Mouse (Mus musculus) neural tube, embryonic 13.5 days (tissue): ENCODE data around the gene Zfhx3. TPM values are rescaled to one million over a fixed set of nuclear protein-coding genes. Genes with fewer than 3 reads are reported as not detected.
A peak's percentile ranks its signal among the peaks of the same experiment; 100 is the strongest.

Source experiments
- ATAC-seq: fragments of 200-750 bp; cut with Nextera tagmentation; 2 replicates; pipeline ENCODE4 v1.8.0; 2017; ENCODE audit warnings: low read depth, mild to moderate bottlenecking, moderate TSS enrichment, moderate library complexity
- H3K27ac ChIP-seq: fragments of 300-500 bp; sonication (generic); replicated peaks from 2 replicates; pipeline ENCODE4 v1.5.1; 2015; ENCODE audit warnings: moderate library complexity, mild to moderate bottlenecking, inconsistent platforms
- H3K27me3 ChIP-seq: fragments of 300-500 bp; sonication (generic); 2 replicates; pipeline ENCODE4 v1.6.1; 2015; ENCODE audit warnings: mild to moderate bottlenecking, inconsistent platforms
- H3K36me3 ChIP-seq: fragments of 300-500 bp; sonication (generic); 2 replicates; pipeline ENCODE4 v1.6.1; 2015; ENCODE audit warnings: mild to moderate bottlenecking, inconsistent platforms
- H3K4me1 ChIP-seq: fragments of 300-500 bp; sonication (generic); replicated peaks from 2 replicates; pipeline ENCODE4 v1.6.1; 2015; ENCODE audit warnings: inconsistent platforms
- H3K4me2 ChIP-seq: fragments of 300-500 bp; sonication (generic); 2 replicates; pipeline ENCODE4 v1.6.1; 2015; ENCODE audit warnings: inconsistent platforms, mild to moderate bottlenecking, moderate library complexity
- H3K4me3 ChIP-seq: fragments of 300-500 bp; sonication (generic); 2 replicates; pipeline ENCODE4 v1.5.1; 2015; ENCODE audit warnings: mild to moderate bottlenecking, inconsistent platforms
- H3K9ac ChIP-seq: fragments of 300-500 bp; sonication (generic); 2 replicates; pipeline ENCODE4 v1.6.1; 2015; ENCODE audit warnings: moderate library complexity, mild to moderate bottlenecking, inconsistent platforms
- H3K9me3 ChIP-seq: fragments of 300-500 bp; sonication (generic); 2 replicates; pipeline ENCODE4 v1.6.1; 2016; ENCODE audit warnings: inconsistent platforms
- WGBS: fragments of 180-500 bp; shearing (Covaris S2); methylation state at CpG from one replicate; pipeline ENCODE4 v1.1.7; 2015; 5-methylcytosine and 5-hydroxymethylcytosine counted together
- polyA plus RNA-seq: library from polyadenylated mRNA; unstranded; fragments of >200 nt; fragmentation: Nextera tagmentation; extraction: Ambion mirVana; gene quantifications from 2 replicates; pipeline ENCODE4 v1.2.1, GENCODE M21; 2015

The Zfhx3 gene
- polyA plus RNA-seq, 1 experiment from 2014 or later = 28.2 TPM

GRCm38 (mm10) chr8:108915425-108915824 lies 973.0 kb downstream of the Zfhx3 start:
- Histone ChIP-seq H3K27ac (peak overlapping the region; percentile 74), H3K4me1 (peaks cover 35% of the 10 kb centered on the region), H3K4me2 (no peak overlapping the region), H3K27me3 (no peaks in the 10 kb centered on the region), H3K4me3 (no peak overlapping the region), H3K36me3 (peaks cover 13% of the 10 kb centered on the region; the same call in 1 of the 2 replicates), H3K9ac (no peak overlapping the region), H3K9me3 (no peaks in the 10 kb centered on the region)
- ATAC-seq = peak; percentile 17; the same call in 1 of the 2 replicates
- 31% methylated on average over 6 of the region's 6 CpGs for WGBS

GRCm38 (mm10) chr8:108915876-108916275 lies 973.4 kb downstream of the Zfhx3 start:
- Histone ChIP-seq H3K4me3 (no peak overlapping the region), H3K27me3 (no peaks in the 10 kb centered on the region), H3K9ac (no peak overlapping the region), H3K4me2 (no peak overlapping the region), H3K36me3 (peaks cover 13% of the 10 kb centered on the region; the same call in 1 of the 2 replicates), H3K27ac (no peak overlapping the region; the same call in 1 of the 2 replicates), H3K9me3 (no peaks in the 10 kb centered on the region), H3K4me1 (peaks cover 35% of the 10 kb centered on the region)
- ATAC-seq = no peak
- WGBS = 45% methylated on average over 6 of the region's 6 CpGs

GRCm38 (mm10) chr8:108920151-108920550 lies 977.7 kb downstream of the Zfhx3 start:
- Histone ChIP-seq H3K9me3 (no peaks in the 10 kb centered on the region), H3K27me3 (no peaks in the 10 kb centered on the region), H3K9ac (no peak overlapping the region), H3K4me3 (no peak overlapping the region), H3K36me3 (peaks cover 6% of the 10 kb centered on the region; the same call in 1 of the 2 replicates), H3K4me2 (no peak overlapping the region), H3K4me1 (peaks cover 36% of the 10 kb centered on the region), H3K27ac (no peak overlapping the region; the same call in 1 of the 2 replicates)
- 63% methylated on average over 7 of the region's 7 CpGs for whole genome bisulfite sequencing
- 0 out of 2 replicates have a peak, but pooled peaks have one; percentile 16 for ATAC-seq

GRCm38 (mm10) chr8:108923161-108923560 lies 980.7 kb downstream of the Zfhx3 start:
- 93% methylated on average over 6 of the region's 6 CpGs for WGBS
- H3K4me2 ChIP-seq = no peak overlapping the region

GRCm38 (mm10) chr8:108924526-108924925 lies 982.1 kb downstream of the Zfhx3 start:
- WGBS = 91% methylated on average over 9 of the region's 9 CpGs
- no peak overlapping the region for H3K4me2 ChIP-seq
- no peaks in the 10 kb centered on the region for H3K9me3 ChIP-seq
- no peaks in the 10 kb centered on the region for H3K27me3 ChIP-seq
- H3K4me1 ChIP-seq = peaks cover 31% of the 10 kb centered on the region
- H3K4me3 ChIP-seq = no peak overlapping the region
- no peak overlapping the region for H3K9ac ChIP-seq
- H3K27ac ChIP-seq = no peak overlapping the region
- no peaks in the 10 kb centered on the region for H3K36me3 ChIP-seq
- no peak for ATAC-seq

More at GRCm38 (mm10) chr8:108923161-108923560, 980.7 kb downstream of the Zfhx3 start:
- Histone ChIP-seq H3K4me3 (no peak overlapping the region), H3K27me3 (no peaks in the 10 kb centered on the region), H3K27ac (no peak overlapping the region), H3K36me3 (no peaks in the 10 kb centered on the region), H3K4me1 (peaks cover 32% of the 10 kb centered on the region), H3K9ac (no peak overlapping the region), H3K9me3 (no peaks in the 10 kb centered on the region)
- no peak for ATAC-seq

- Histone ChIP-seq H3K4me3 (no peak overlapping the region), H3K27ac (no peak overlapping the region), H3K27me3 (no peaks in the 10 kb centered on the region), H3K9ac (no peak overlapping the region), H3K9me3 (no peaks in the 10 kb centered on the region), H3K4me2 (no peak overlapping the region), H3K36me3 (no peaks in the 10 kb centered on the region), H3K4me1 (peaks cover 24% of the 10 kb centered on the region)
- ATAC-seq = no peak
- 90% methylated on average over 11 of the region's 11 CpGs for WGBS
Measured at GRCm38 (mm10) chr8:108926106-108926505, 983.7 kb downstream of the Zfhx3 start.

GRCm38 (mm10) chr8:108930635-108931034 lies 988.2 kb downstream of the Zfhx3 start:
- ATAC-seq = no peak
- Histone ChIP-seq H3K9ac (no peak overlapping the region), H3K27ac (no peak overlapping the region), H3K4me2 (no peak overlapping the region), H3K9me3 (no peaks in the 10 kb centered on the region), H3K27me3 (no peaks in the 10 kb centered on the region), H3K4me3 (no peak overlapping the region), H3K36me3 (peaks cover 16% of the 10 kb centered on the region), H3K4me1 (peaks cover 30% of the 10 kb centered on the region)
- 73% methylated on average over 5 of the region's 5 CpGs for WGBS

- Histone ChIP-seq H3K4me2 (0 out of 2 replicates have a peak overlapping the region, but pooled peaks have one; percentile 15), H3K4me3 (no peak overlapping the region), H3K27me3 (no peaks in the 10 kb centered on the region), H3K9me3 (no peaks in the 10 kb centered on the region), H3K27ac (no peak overlapping the region), H3K9ac (peak overlapping the region; percentile 13; the same call in 1 of the 2 replicates), H3K36me3 (peaks cover 21% of the 10 kb centered on the region), H3K4me1 (peaks cover 35% of the 10 kb centered on the region)
- ATAC-seq = 0 out of 2 replicates have a peak, but pooled peaks have one; percentile 51
- 42% methylated on average over 13 of the region's 13 CpGs for WGBS
Measured at GRCm38 (mm10) chr8:108931837-108932236, 989.4 kb downstream of the Zfhx3 start.

- H3K36me3 ChIP-seq = peaks cover 28% of the 10 kb centered on the region
- H3K4me2 ChIP-seq = no peak overlapping the region
- peaks cover 42% of the 10 kb centered on the region for H3K4me1 ChIP-seq
- no peak for ATAC-seq
- H3K9ac ChIP-seq = no peak overlapping the region
- H3K27me3 ChIP-seq = no peaks in the 10 kb centered on the region
- no peaks in the 10 kb centered on the region for H3K9me3 ChIP-seq
- H3K27ac ChIP-seq = no peak overlapping the region
- 93% methylated on average over 9 of the region's 9 CpGs for WGBS
- no peak overlapping the region for H3K4me3 ChIP-seq
Measured at GRCm38 (mm10) chr8:108932729-108933128, 990.3 kb downstream of the Zfhx3 start.

GRCm38 (mm10) chr8:108935834-108936694 lies 993.6 kb downstream of the Zfhx3 start:
- no peak overlapping the region for H3K9ac ChIP-seq
- no peak overlapping the region for H3K4me3 ChIP-seq
- peak overlapping the region; percentile 61 for H3K27ac ChIP-seq
- no peak for ATAC-seq
- H3K27me3 ChIP-seq = no peaks in the 10 kb centered on the region
- peaks cover 50% of the 10 kb centered on the region for H3K36me3 ChIP-seq
- peaks cover 11% of the 10 kb centered on the region for H3K9me3 ChIP-seq
- H3K4me2 ChIP-seq = no peak overlapping the region
- 79% methylated on average over 18 of the region's 18 CpGs for WGBS
- H3K4me1 ChIP-seq = peaks cover 42% of the 10 kb centered on the region

GRCm38 (mm10) chr8:108936695-108937448 lies 994.4 kb downstream of the Zfhx3 start:
- Histone ChIP-seq H3K9me3 (peaks cover 11% of the 10 kb centered on the region), H3K4me2 (no peak overlapping the region), H3K27ac (peak overlapping the region; percentile 61), H3K9ac (no peak overlapping the region), H3K36me3 (peaks cover 50% of the 10 kb centered on the region), H3K4me3 (no peak overlapping the region), H3K4me1 (peaks cover 40% of the 10 kb centered on the region), H3K27me3 (no peaks in the 10 kb centered on the region)
- no peak for ATAC-seq
- WGBS = 76% methylated on average over 19 of the region's 19 CpGs
